Mouse (Mus musculus): Measurements from ENCODE around the gene Gm49321. TPM values are rescaled to one million over a fixed set of nuclear protein-coding genes. Genes with fewer than 3 reads are reported as not detected.
A peak's percentile ranks its signal among the peaks of the same experiment; 100 is the strongest.

Gene Gm49321
- polyA plus RNA-seq, 1 experiment: not detected

GRCm38 (mm10) chr12:74014739-74015270 lies 77.4 kb downstream of the Gm49321 start:
- H3K4me3 ChIP-seq (ENCODE audit: control insufficient read depth, insufficient read depth, low read length): no peak overlapping the region
- DNase-seq: peak; percentile 45
- no peaks in the 10 kb centered on the region for H3K27me3 ChIP-seq (ENCODE audit: control insufficient read depth, insufficient read depth, low read length)
- TF ChIP-seq CTCF (IDR thresholded peaks at IDR 0.05; ENCODE audit: borderline replicate concordance, control insufficient read depth, extremely low read depth, insufficient read depth, low read length, poor library complexity): no peak
- TF ChIP-seq POLR2A (IDR thresholded peaks at IDR 0.05; ENCODE audit: control insufficient read depth, extremely low read depth, insufficient read depth, low read length, poor library complexity): no peak
- H3K36me3 ChIP-seq (ENCODE audit: control insufficient read depth, insufficient read depth, low read length): no peaks in the 10 kb centered on the region
- no peaks in the 10 kb centered on the region for H3K4me1 ChIP-seq (replicated peaks; ENCODE audit: control insufficient read depth, insufficient read depth, low read length)
- no peak overlapping the region for H3K27ac ChIP-seq (ENCODE audit: control insufficient read depth, insufficient read depth, low read length)
- whole genome bisulfite sequencing: 58% methylated on average over 7 of the region's 7 CpGs

DNA sequence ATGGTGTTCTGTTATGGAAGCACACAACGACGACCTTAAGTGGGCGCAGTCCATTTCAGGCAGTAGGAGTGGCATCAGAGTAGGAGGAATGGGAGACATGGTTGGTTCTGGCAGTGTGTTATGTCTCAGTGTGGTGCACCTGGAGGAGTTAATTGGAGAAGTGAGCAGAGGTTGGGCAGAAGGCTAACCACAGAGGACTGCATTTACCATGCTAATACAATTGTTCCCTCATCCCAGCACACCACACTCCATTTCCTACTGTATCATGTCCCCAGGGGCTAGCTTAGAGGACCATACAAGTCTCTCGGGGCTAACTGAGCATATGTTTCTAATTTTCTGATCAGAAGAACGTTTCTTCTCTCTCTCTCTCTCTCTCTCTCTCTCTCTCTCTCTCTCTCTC lies 78.0 kb downstream of the Gm49321 start:
- Histone ChIP-seq H3K36me3 (ENCODE audit: control insufficient read depth, insufficient read depth, low read length) (no peaks in the 10 kb centered on the region), H3K27me3 (ENCODE audit: control insufficient read depth, insufficient read depth, low read length) (no peaks in the 10 kb centered on the region), H3K27ac (ENCODE audit: control insufficient read depth, insufficient read depth, low read length) (no peak overlapping the region), H3K4me1 (replicated peaks; ENCODE audit: control insufficient read depth, insufficient read depth, low read length) (no peaks in the 10 kb centered on the region), H3K4me3 (ENCODE audit: control insufficient read depth, insufficient read depth, low read length) (no peak overlapping the region)
- no peak for TF ChIP-seq POLR2A (IDR thresholded peaks at IDR 0.05; ENCODE audit: control insufficient read depth, extremely low read depth, insufficient read depth, low read length, poor library complexity)
- TF ChIP-seq CTCF (IDR thresholded peaks at IDR 0.05; ENCODE audit: borderline replicate concordance, control insufficient read depth, extremely low read depth, insufficient read depth, low read length, poor library complexity): no peak
- DNase-seq: no peak
- 69% methylated on average over 5 of the region's 5 CpGs for WGBS

Other genes with a start within 250 kb of the Gm49321 start
- gene Hif1a, start 36.3 kb upstream of the Gm49321 start, polyA plus RNA-seq (2012; rRNA removed): 45.3 and 57.7 TPM in 2 replicates
- gene Snapc1, start 26.8 kb downstream of the Gm49321 start, polyA plus RNA-seq (2012; rRNA removed): 9.3 and 9.9 TPM in 2 replicates
- 0.06 TPM in 1 of 2 replicates, not detected in the other for gene Syt16, start 60.0 kb downstream of the Gm49321 start, polyA plus RNA-seq (2012; rRNA removed)

All from thymus, adult 2 months (tissue).